Mouse (Mus musculus) bone marrow, adult 2 months (tissue): ENCODE measurements around the gene Cep68.
"Not testable (repeated sequence)": the region's sequence is repeated elsewhere in the genome, so short reads cannot be mapped to it uniquely, and the experiment has no call there.

Experiments
- CTCF ChIP-seq: fragments of 200-500 bp; IDR thresholded peaks from 2 replicates; pipeline ENCODE4 v1.5.1; 2011; ENCODE audit warnings: low read length, control low read depth; ENCODE audit not compliant: control insufficient read depth, insufficient read depth
- POLR2A ChIP-seq: fragments of 200-500 bp; IDR thresholded peaks from 2 replicates; pipeline ENCODE4 v1.6.1; 2011; ENCODE audit warnings: low read depth, mild to moderate bottlenecking, control low read depth, low read length, borderline replicate concordance; ENCODE audit not compliant: control insufficient read depth

GRCm38 (mm10) chr11:20221671-20222070 lies 27.6 kb downstream of the Cep68 start:
- TF ChIP-seq CTCF, POLR2A: not testable (repeated sequence)
